Mouse (Mus musculus): ENCODE data around the gene Syt9. TPM values are rescaled to one million over a fixed set of nuclear protein-coding genes. Genes with fewer than 3 reads are reported as not detected.

Gene Syt9
- polyA plus RNA-seq (2017; shearing (Covaris generic)): under 1 TPM in 1 of 2 experiments, not detected in 1; 0.19 TPM

GRCm38 (mm10) chr7:107370232-107371125 lies at the start of gene Syt9:
Syt9 (plus strand) TSS chr7:107370728.

GRCm38 (mm10) chr7:107567261-107567671 lies 196.7 kb downstream of the Syt9 start, which contains the start of gene Olfml1:
Olfml1 (plus strand) TSS chr7:107567446.

GRCm38 (mm10) chr7:107594857-107595402 lies 224.4 kb downstream of the Syt9 start, which contains the start of gene Ppfibp2:
Ppfibp2 (plus strand) TSS chr7:107595207.

Other genes starting within 250 kb of the Syt9 start
- under 1 TPM; 0.06 to 0.18 TPM for gene Olfr715, start 239.6 kb upstream of the Syt9 start, polyA plus RNA-seq (2017; shearing (Covaris generic))
- gene Olfr716, start 232.4 kb upstream of the Syt9 start, polyA plus RNA-seq (2017; shearing (Covaris generic)): 1 to 10 TPM in 1 of 2 experiments, not detected in 1; 1.4 TPM
- under 1 TPM; 0.11 to 0.44 TPM for gene Nlrp14, start 203.7 kb upstream of the Syt9 start, polyA plus RNA-seq (2017; shearing (Covaris generic))
- not detected for gene Rbmxl2, start 161.3 kb upstream of the Syt9 start, polyA plus RNA-seq (2017; shearing (Covaris generic))
- gene Olfml1, start 196.7 kb downstream of the Syt9 start, polyA plus RNA-seq (2017; shearing (Covaris generic)): not detected
- 1 to 10 TPM; 2.2 to 4.4 TPM for gene Ppfibp2, start 224.5 kb downstream of the Syt9 start, polyA plus RNA-seq (2017; shearing (Covaris generic))